ENCODE assay signal across 7 mouse cellular contexts in the genomic region with DNA sequence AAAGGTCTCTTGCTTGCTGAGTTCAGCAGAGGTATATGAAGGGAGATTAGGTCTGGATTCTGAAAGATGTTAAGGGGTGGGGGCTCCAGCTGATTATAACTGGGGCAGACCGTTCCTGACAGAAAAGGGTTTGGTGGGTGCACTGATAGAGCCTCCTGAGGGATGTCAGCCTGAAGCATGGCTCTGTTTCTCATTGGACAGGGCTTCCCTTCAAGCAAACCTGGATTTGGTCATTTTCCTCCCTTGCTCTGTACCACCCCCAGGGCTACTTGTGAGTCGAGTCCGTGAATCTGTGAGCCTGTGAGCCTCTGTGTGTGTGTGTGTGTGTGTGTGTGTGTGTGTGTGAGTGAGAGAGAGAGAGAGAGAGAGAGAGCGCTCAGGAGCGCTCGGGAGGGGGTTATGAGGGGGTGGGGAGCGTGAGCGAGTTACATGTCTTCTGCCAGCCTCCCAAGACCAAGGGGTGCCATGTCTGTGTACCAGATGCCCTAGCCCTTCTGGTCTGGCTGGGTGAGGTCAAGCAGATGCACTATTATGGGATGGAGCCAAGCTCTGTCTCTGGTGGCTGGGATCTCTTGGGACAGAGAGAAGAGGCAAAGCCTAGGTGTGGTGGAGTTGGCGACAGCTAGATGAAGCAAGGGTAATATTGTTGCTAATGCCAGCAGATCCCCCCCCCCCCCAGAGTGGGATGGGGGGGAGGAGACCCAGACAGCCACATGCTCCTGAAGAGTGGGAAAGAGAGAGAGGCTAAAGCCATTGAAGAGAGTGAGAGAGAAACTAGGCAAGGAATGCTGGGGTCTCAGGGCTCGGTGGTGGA. TPM values are rescaled to one million over a fixed set of nuclear protein-coding genes. Genes with fewer than 3 reads are reported as not detected.
DNase-seq lines count a peak whose midpoint lies in the region; ATAC-seq and TF ChIP-seq lines count a peak whose summit lies in the region.

No protein-coding gene starts in this region.

- WGBS in lung, postnatal 0 days: 50% methylated on average over 10 of the region's 10 CpGs
- WGBS in lung, adult 2 months: 57% methylated on average over 10 of the region's 10 CpGs
- WGBS in embryonic facial prominence, embryonic 15.5 days: 11% methylated on average over 10 of the region's 10 CpGs
- WGBS in intestine, embryonic 14.5 days: 38% methylated on average over 10 of the region's 10 CpGs
- whole genome bisulfite sequencing in stomach, postnatal 0 days: 34% methylated on average over 10 of the region's 10 CpGs

- DNase-seq in lung, postnatal 0 days (ENCODE audit: low spot score): no peak
- no peak for DNase-seq in lung, adult 2 months
- no peak for DNase-seq in intestine, embryonic 14.5 days (ENCODE audit: low spot score)
- no peak for DNase-seq in stomach, postnatal 0 days (ENCODE audit: low spot score)
- no peak for DNase-seq in spleen, adult 12 weeks (ENCODE audit: low spot score)

- 0 out of 2 replicates have a peak overlapping the region, but pooled peaks have one; percentile 3 for H3K27ac ChIP-seq in lung, postnatal 0 days (ENCODE audit: low read length)
- peak overlapping the region; percentile 99 for H3K27ac ChIP-seq in embryonic facial prominence, embryonic 15.5 days (replicated peaks)
- 0 out of 2 replicates have a peak overlapping the region, but pooled peaks have one; percentile 27 for H3K27ac ChIP-seq in intestine, embryonic 14.5 days (ENCODE audit: low read depth)
- H3K27ac ChIP-seq in stomach, postnatal 0 days (replicated peaks): peak overlapping the region; percentile 76; the same call in 1 of the 2 replicates

- no peak for ATAC-seq in lung, postnatal 0 days
- no peak for ATAC-seq in embryonic facial prominence, embryonic 15.5 days (ENCODE audit: insufficient number of reproducible peaks, low FRiP score, low TSS enrichment, low read depth)
- ATAC-seq in intestine, embryonic 14.5 days (replicated peaks; ENCODE audit: low FRiP score, low TSS enrichment, low read depth): no peak
- no peak for ATAC-seq in stomach, postnatal 0 days (ENCODE audit: low FRiP score, low TSS enrichment)
- no peak for ATAC-seq in megakaryocyte-erythroid progenitor cell, adult 5-6 weeks (replicated peaks; ENCODE audit: low FRiP score, low TSS enrichment, poor library complexity, severe bottlenecking)

- peaks cover 19% of the 10 kb centered on the region for H3K4me1 ChIP-seq in lung, postnatal 0 days (ENCODE audit: insufficient read depth, low read depth, low read length)
- peaks cover 27% of the 10 kb centered on the region for H3K4me1 ChIP-seq in lung, adult 2 months (ENCODE audit: control insufficient read depth, insufficient read depth, low read length)
- H3K4me1 ChIP-seq in embryonic facial prominence, embryonic 15.5 days: peaks cover 87% of the 10 kb centered on the region
- peaks cover 57% of the 10 kb centered on the region for H3K4me1 ChIP-seq in intestine, embryonic 14.5 days (replicated peaks; ENCODE audit: control insufficient read depth, insufficient read depth, low read length)
- H3K4me1 ChIP-seq in stomach, postnatal 0 days (replicated peaks; ENCODE audit: control insufficient read depth, insufficient read depth): peaks cover 26% of the 10 kb centered on the region

- no peak overlapping the region for H3K9ac ChIP-seq in lung, postnatal 0 days (replicated peaks; ENCODE audit: low read depth)
- H3K9ac ChIP-seq in embryonic facial prominence, embryonic 15.5 days: 0 out of 2 replicates have a peak overlapping the region, but pooled peaks have one; percentile 15
- H3K9ac ChIP-seq in intestine, embryonic 14.5 days (ENCODE audit: low read length): no peak overlapping the region
- H3K9ac ChIP-seq in stomach, postnatal 0 days (ENCODE audit: low read length): no peak overlapping the region

- TF ChIP-seq EP300 in lung, postnatal 0 days (IDR thresholded peaks at IDR 0.05): no peak
- TF ChIP-seq EP300 in stomach, postnatal 0 days (optimal IDR thresholded peaks at IDR 0.05): no peak

- H3K4me2 ChIP-seq in lung, postnatal 0 days (replicated peaks; ENCODE audit: low read depth, low read length): no peak overlapping the region
- peak overlapping the region; percentile 79 for H3K4me2 ChIP-seq in embryonic facial prominence, embryonic 15.5 days (replicated peaks)
- H3K4me2 ChIP-seq in intestine, embryonic 14.5 days (ENCODE audit: low read length): peak overlapping the region; percentile 11
- H3K4me2 ChIP-seq in stomach, postnatal 0 days (replicated peaks; ENCODE audit: low read depth): 0 out of 2 replicates have a peak overlapping the region, but pooled peaks have one; percentile 17

- TF ChIP-seq CTCF in lung, postnatal 0 days (IDR thresholded peaks at IDR 0.05): no peak
- no peak for TF ChIP-seq CTCF in lung, adult 2 months (IDR thresholded peaks at IDR 0.05; ENCODE audit: insufficient read depth, low read length)
- no peak for TF ChIP-seq CTCF in stomach, postnatal 0 days (IDR thresholded peaks at IDR 0.05; ENCODE audit: low read depth)

- H3K9me3 ChIP-seq in lung, postnatal 0 days (ENCODE audit: low read length): no peaks in the 10 kb centered on the region
- no peaks in the 10 kb centered on the region for H3K9me3 ChIP-seq in embryonic facial prominence, embryonic 15.5 days (replicated peaks)
- H3K9me3 ChIP-seq in intestine, embryonic 14.5 days (ENCODE audit: control insufficient read depth, low read length): no peaks in the 10 kb centered on the region
- H3K9me3 ChIP-seq in stomach, postnatal 0 days (ENCODE audit: control insufficient read depth, low read length): no peaks in the 10 kb centered on the region

- 0 out of 2 replicates have a peak, but pooled peaks cover 2% of the 10 kb centered on the region for H3K27me3 ChIP-seq in lung, postnatal 0 days (replicated peaks; ENCODE audit: insufficient read depth, low read length)
- peaks cover 7% of the 10 kb centered on the region for H3K27me3 ChIP-seq in embryonic facial prominence, embryonic 15.5 days
- peaks cover 4% of the 10 kb centered on the region; the same call in 1 of the 2 replicates for H3K27me3 ChIP-seq in intestine, embryonic 14.5 days (replicated peaks; ENCODE audit: control insufficient read depth, insufficient read depth, low read length)
- H3K27me3 ChIP-seq in stomach, postnatal 0 days (ENCODE audit: control insufficient read depth, insufficient read depth, low read length): no peaks in the 10 kb centered on the region

- no peaks in the 10 kb centered on the region for H3K36me3 ChIP-seq in lung, postnatal 0 days (ENCODE audit: insufficient read depth, low read length)
- 0 out of 2 replicates have a peak, but pooled peaks cover 3% of the 10 kb centered on the region for H3K36me3 ChIP-seq in embryonic facial prominence, embryonic 15.5 days
- 0 out of 2 replicates have a peak, but pooled peaks cover 4% of the 10 kb centered on the region for H3K36me3 ChIP-seq in intestine, embryonic 14.5 days (ENCODE audit: control insufficient read depth, insufficient read depth, low read length)
- H3K36me3 ChIP-seq in stomach, postnatal 0 days (ENCODE audit: control insufficient read depth, insufficient read depth, low read length): no peaks in the 10 kb centered on the region

- no peak for TF ChIP-seq POLR2A in lung, adult 2 months (IDR thresholded peaks at IDR 0.05; ENCODE audit: borderline replicate concordance, extremely low read depth, low read depth, low read length)

- no peak overlapping the region for H3K4me3 ChIP-seq in lung, postnatal 0 days (ENCODE audit: low read depth, low read length)
- no peak overlapping the region for H3K4me3 ChIP-seq in lung, adult 2 months (replicated peaks; ENCODE audit: extremely low read depth, low read depth, low read length)
- peak overlapping the region; percentile 92 for H3K4me3 ChIP-seq in embryonic facial prominence, embryonic 15.5 days (replicated peaks)
- H3K4me3 ChIP-seq in intestine, embryonic 14.5 days (ENCODE audit: low read depth, low read length): no peak overlapping the region
- H3K4me3 ChIP-seq in stomach, postnatal 0 days (ENCODE audit: low read depth, low read length): no peak overlapping the region

RNA-seq across cellular contexts. Expression of gene Ahdc1, which starts 4.0 kb away (rescaled TPM):
- 3.9 and 4.4 TPM in 2 replicates for polyA plus RNA-seq in lung, postnatal 0 days (2015; fragmentation: Nextera tagmentation; extraction: Ambion mirVana)
- 25.8 and 28.7 TPM in 2 replicates for polyA plus RNA-seq in lung, adult 2 months (2012; rRNA removed)
- polyA plus RNA-seq in embryonic facial prominence, embryonic 15.5 days (2015; fragmentation: Nextera tagmentation; extraction: Ambion mirVana): 13.2 and 13.9 TPM in 2 replicates
- 7.3 and 8.1 TPM in 2 replicates for polyA plus RNA-seq in intestine, embryonic 14.5 days (2014; fragmentation: Nextera tagmentation; extraction: Ambion mirVana)
- 2.8 and 3.2 TPM in 2 replicates for polyA plus RNA-seq in stomach, postnatal 0 days (2015; fragmentation: Nextera tagmentation; extraction: Ambion mirVana)
- 4.8 and 7.0 TPM in 2 replicates for total RNA-seq in megakaryocyte-erythroid progenitor cell, adult 5-6 weeks (2014; fragmentation: Nextera tagmentation)
- 0.33 and 0.72 TPM in 2 replicates for total RNA-seq in megakaryocyte-erythroid progenitor cell, adult 5-6 weeks (2017)

RNA-seq across cellular contexts. Expression of gene Fgr, which starts 41.2 kb away (rescaled TPM):
- 4.0 and 4.7 TPM in 2 replicates for polyA plus RNA-seq in lung, postnatal 0 days (2015; fragmentation: Nextera tagmentation; extraction: Ambion mirVana)
- 10.7 and 19.1 TPM in 2 replicates for polyA plus RNA-seq in lung, adult 2 months (2012; rRNA removed)
- polyA plus RNA-seq in embryonic facial prominence, embryonic 15.5 days (2015; fragmentation: Nextera tagmentation; extraction: Ambion mirVana): 0.55 and 0.65 TPM in 2 replicates
- 0.62 and 0.99 TPM in 2 replicates for polyA plus RNA-seq in intestine, embryonic 14.5 days (2014; fragmentation: Nextera tagmentation; extraction: Ambion mirVana)
- 0.15 and 0.18 TPM in 2 replicates for polyA plus RNA-seq in stomach, postnatal 0 days (2015; fragmentation: Nextera tagmentation; extraction: Ambion mirVana)
- total RNA-seq in megakaryocyte-erythroid progenitor cell, adult 5-6 weeks (2014; fragmentation: Nextera tagmentation): 2.8 TPM in 1 of 2 replicates, not detected in the other
- total RNA-seq in megakaryocyte-erythroid progenitor cell, adult 5-6 weeks (2017): 0.30 and 0.33 TPM in 2 replicates

Comparison
In these comparisons a context has a peak if more than half of its experiments do, and no peak if none do; other contexts are left out.
1. H3K27ac ChIP-seq: peak in every context shown above with its lines; median percentile 99 in embryonic facial prominence, embryonic 15.5 days; 76 in stomach, postnatal 0 days; 27 in intestine, embryonic 14.5 days; 3 in lung, postnatal 0 days.